Mouse (Mus musculus) layer of hippocampus, adult 6 months (tissue): ENCODE data around the gene Eya4. TPM values are rescaled to one million over a fixed set of nuclear protein-coding genes. Genes with fewer than 3 reads are reported as not detected.

Experiments
- long read RNA-seq, 2 experiments: library from polyadenylated mRNA; unstranded; transcript quantifications; one replicate each; pipeline ENCODE4 v2.0.0; 2019 to 2020
- polyA plus RNA-seq: library from polyadenylated mRNA; unstranded; fragments of <200 nt; fragmentation: Nextera tagmentation; gene quantifications from 2 replicates; pipeline ENCODE4 v1.2.3, GENCODE M21; 2021

Eya4 gene
- 0.18 and 0.23 TPM in 2 replicates for polyA plus RNA-seq
- long read RNA-seq, experiment 1, partial matches to known transcripts: 0 of 3 reads
- long read RNA-seq, experiment 1, other reads (novel, unspliced or antisense): 3 of 3 reads
- long read RNA-seq, experiment 2, partial matches to known transcripts: 0 of 3 reads
- long read RNA-seq, experiment 2, other reads (novel, unspliced or antisense): 3 of 3 reads

GRCm38 (mm10) chr10:23350011-23350911 is at the start of gene Eya4:
Gene Eya4, minus strand, starts transcription at chr10:23350786.

